8 mouse cellular contexts compared by ENCODE assay signal in the genomic region with DNA sequence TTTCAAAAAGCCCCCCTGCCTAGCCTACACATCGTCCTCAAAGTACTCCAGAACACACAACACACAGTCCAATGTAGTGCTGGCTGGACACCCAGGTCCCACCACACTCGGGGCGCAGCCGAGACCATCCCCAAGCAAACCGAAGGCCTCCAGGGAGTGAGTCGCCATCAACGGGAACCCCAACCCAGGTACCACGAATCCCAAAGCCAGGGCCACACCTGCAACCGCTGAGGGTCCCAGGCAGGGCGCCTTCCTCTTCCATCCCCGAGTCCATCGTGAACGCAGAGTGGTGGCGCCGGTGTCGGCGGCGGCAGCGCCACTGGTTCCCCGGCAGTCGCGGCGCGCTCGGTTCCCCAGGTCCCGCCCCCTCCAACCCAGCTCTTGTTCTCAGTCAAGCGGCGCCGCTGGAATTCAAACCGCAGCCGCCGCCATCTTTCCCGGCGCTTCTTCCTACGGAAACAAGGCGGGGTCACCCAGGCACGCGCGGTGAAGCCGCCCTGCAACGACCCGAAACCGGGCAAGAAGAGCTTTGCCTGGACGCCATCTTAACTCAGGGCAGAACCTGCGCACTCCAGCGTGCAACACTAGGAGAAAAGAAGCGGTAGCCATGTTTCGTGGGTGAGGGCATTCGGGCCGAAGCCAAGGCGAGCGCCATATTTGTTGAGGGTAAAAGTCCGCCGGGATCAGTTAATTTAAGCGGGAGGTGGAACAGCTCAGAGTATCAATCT. TPM values are rescaled to one million over a fixed set of nuclear protein-coding genes. Genes with fewer than 3 reads are reported as not detected.
A peak's percentile ranks its signal among the peaks of the same experiment; 100 is the strongest.
DNase-seq lines count a peak whose midpoint lies in the region; ATAC-seq and TF ChIP-seq lines count a peak whose summit lies in the region.

A gene (minus strand): TSS at position 450 of the 728 bp plus-strand sequence.

- in situ Hi-C loops in CH12.LX (cut with MboI; ENCODE audit: low pct_ligation_motif_present, low pct_unique_long_range_greater_than_20kb, low sequenced_read_pairs) = no loop called here

- no peaks in the 10 kb centered on the region for H3K27me3 ChIP-seq in CH12.LX (replicated peaks)
- no peaks in the 10 kb centered on the region for H3K27me3 ChIP-seq in forebrain, embryonic 11.5 days (ENCODE audit: control insufficient read depth, insufficient read depth, low read length)
- no peaks in the 10 kb centered on the region for H3K27me3 ChIP-seq in heart, embryonic 16.5 days (ENCODE audit: control insufficient read depth, insufficient read depth, low read length)
- H3K27me3 ChIP-seq in liver, embryonic 15.5 days = no peaks in the 10 kb centered on the region
- no peaks in the 10 kb centered on the region for H3K27me3 ChIP-seq in neural tube, embryonic 12.5 days (replicated peaks)

- no peaks in the 10 kb centered on the region for H3K9me3 ChIP-seq in CH12.LX (replicated peaks; ENCODE audit: low read length)
- no peaks in the 10 kb centered on the region for H3K9me3 ChIP-seq in forebrain, embryonic 11.5 days (ENCODE audit: control insufficient read depth, low read length)
- no peaks in the 10 kb centered on the region for H3K9me3 ChIP-seq in heart, embryonic 16.5 days (replicated peaks; ENCODE audit: control insufficient read depth, low read length)
- no peaks in the 10 kb centered on the region for H3K9me3 ChIP-seq in liver, embryonic 15.5 days (replicated peaks)
- H3K9me3 ChIP-seq in neural tube, embryonic 12.5 days = no peaks in the 10 kb centered on the region

- peaks cover 2 to 39% of the 10 kb centered on the region in 2 experiments; a peak in 3 of 4 replicates for H3K4me1 ChIP-seq in CH12.LX (ENCODE audit: control insufficient read depth in 1 of 2, insufficient read depth in 2 of 2)
- H3K4me1 ChIP-seq in forebrain, embryonic 11.5 days (replicated peaks; ENCODE audit: control insufficient read depth, insufficient read depth, low read length) = peaks cover 5% of the 10 kb centered on the region; the same call in 1 of the 2 replicates
- peaks cover 9% of the 10 kb centered on the region for H3K4me1 ChIP-seq in heart, embryonic 16.5 days (ENCODE audit: control insufficient read depth, insufficient read depth, low read length)
- peaks cover 19% of the 10 kb centered on the region for H3K4me1 ChIP-seq in liver, embryonic 15.5 days (replicated peaks)
- peaks cover 14% of the 10 kb centered on the region for H3K4me1 ChIP-seq in neural tube, embryonic 12.5 days

- H3K27ac ChIP-seq in CH12.LX (ENCODE audit: insufficient read depth, low read depth) = no peak within 1 kb of the TSS; the same call in 1 of the 2 replicates
- H3K27ac ChIP-seq in forebrain, embryonic 11.5 days (ENCODE audit: low read depth, low read length) = peak within 1 kb of the TSS; percentile 75
- peak within 1 kb of the TSS; percentile 80 for H3K27ac ChIP-seq in heart, embryonic 16.5 days (ENCODE audit: low read length)
- H3K27ac ChIP-seq in liver, embryonic 15.5 days (replicated peaks) = peak within 1 kb of the TSS; percentile 78
- H3K27ac ChIP-seq in neural tube, embryonic 12.5 days = peak within 1 kb of the TSS; percentile 62

- H3K4me3 ChIP-seq in CH12.LX (replicated peaks in 1 of 3; ENCODE audit: low read depth in 2 of 3, low read length in 2 of 3, poor library complexity in 1 of 3) = peak within 1 kb of the TSS; percentile 76 to 92 (median 88)
- peak within 1 kb of the TSS; percentile 80 for H3K4me3 ChIP-seq in forebrain, embryonic 11.5 days (ENCODE audit: low read depth, low read length)
- H3K4me3 ChIP-seq in heart, embryonic 16.5 days (ENCODE audit: low read length) = peak within 1 kb of the TSS; percentile 96
- H3K4me3 ChIP-seq in liver, embryonic 15.5 days (replicated peaks) = peak within 1 kb of the TSS; percentile 91
- peak within 1 kb of the TSS; percentile 76 for H3K4me3 ChIP-seq in neural tube, embryonic 12.5 days

- no peak for TF ChIP-seq RAD21 in CH12.LX (IDR thresholded peaks at IDR 0.05; ENCODE audit: low read depth, low read length)

- dilution Hi-C loops in CH12.LX (cut with MboI; ENCODE audit: extremely low pct_ligation_motif_present, extremely low pct_unique_long_range_greater_than_20kb, low sequenced_read_pairs) = no loop called here

- under 1% methylated on average over 55 of the region's 55 CpGs for WGBS in forebrain, embryonic 11.5 days
- under 1% methylated on average over 55 of the region's 55 CpGs for WGBS in heart, embryonic 16.5 days
- under 1% methylated on average over 55 of the region's 55 CpGs for WGBS in liver, embryonic 15.5 days (ENCODE audit: insufficient replicate concordance)
- under 1% methylated on average over 55 of the region's 55 CpGs for WGBS in neural tube, embryonic 12.5 days

- no peaks in the 10 kb centered on the region for H3K79me2 ChIP-seq in CH12.LX (replicated peaks; ENCODE audit: control insufficient read depth, extremely low read depth, insufficient read depth, poor library complexity, severe bottlenecking)

- no peak for TF ChIP-seq CTCF in CH12.LX (conservative IDR thresholded peaks at IDR 0.05 in 1 of 2, IDR thresholded peaks at IDR 0.05 in 1 of 2; ENCODE audit: low read depth in 2 of 2, low read length in 2 of 2)

- peak; percentile 55; the same call in 1 of the 2 replicates for TF ChIP-seq POLR2A in CH12.LX (IDR thresholded peaks at IDR 0.05; ENCODE audit: low read depth, low read length)

- DNase-seq in CH12.LX (ENCODE audit: extremely low read depth) = peak; percentile 95
- peak; percentile 91 for DNase-seq in c-Kit-positive CD71-positive TER-119-negative erythroid progenitor cells, embryonic 14.5 days (ENCODE audit: low read depth)
- peak; percentile 97 for DNase-seq in forebrain, embryonic 11.5 days (ENCODE audit: low spot score)
- DNase-seq in kidney, postnatal 36 days = peak; percentile 97 to 98
- peak; percentile 97 for DNase-seq in telencephalon, adult 2 months (ENCODE audit: low read depth, low spot score)

- ATAC-seq in forebrain, embryonic 11.5 days (replicated peaks; ENCODE audit: low FRiP score) = peak; percentile 97
- peak; percentile 99 for ATAC-seq in heart, embryonic 16.5 days (replicated peaks; ENCODE audit: extremely low read depth, insufficient read depth, low FRiP score)
- peak; percentile 99 for ATAC-seq in liver, embryonic 15.5 days (ENCODE audit: insufficient read depth)
- ATAC-seq in neural tube, embryonic 12.5 days (ENCODE audit: low FRiP score, low read depth) = peak; percentile 97

- peaks cover 0 to 12% of the 10 kb centered on the region in 2 experiments for H3K36me3 ChIP-seq in CH12.LX (replicated peaks in 1 of 2; ENCODE audit: control insufficient read depth in 1 of 2, insufficient read depth in 1 of 2, low read length in 1 of 2)
- H3K36me3 ChIP-seq in forebrain, embryonic 11.5 days (ENCODE audit: control insufficient read depth, insufficient read depth, low read length) = no peaks in the 10 kb centered on the region
- H3K36me3 ChIP-seq in heart, embryonic 16.5 days (ENCODE audit: control insufficient read depth, insufficient read depth) = 0 out of 2 replicates have a peak, but pooled peaks cover 1% of the 10 kb centered on the region
- H3K36me3 ChIP-seq in liver, embryonic 15.5 days (replicated peaks) = no peaks in the 10 kb centered on the region
- H3K36me3 ChIP-seq in neural tube, embryonic 12.5 days = no peaks in the 10 kb centered on the region

- H3K9ac ChIP-seq in CH12.LX (ENCODE audit: insufficient read depth, low read depth) = peak within 1 kb of the TSS; percentile 77
- H3K9ac ChIP-seq in forebrain, embryonic 11.5 days (ENCODE audit: low read length) = peak within 1 kb of the TSS; percentile 90
- H3K9ac ChIP-seq in heart, embryonic 16.5 days (ENCODE audit: low read length) = peak within 1 kb of the TSS; percentile 94
- H3K9ac ChIP-seq in liver, embryonic 15.5 days = peak within 1 kb of the TSS; percentile 88
- H3K9ac ChIP-seq in neural tube, embryonic 12.5 days = peak within 1 kb of the TSS; percentile 79

- peak within 1 kb of the TSS; percentile 63 for H3K4me2 ChIP-seq in CH12.LX (ENCODE audit: insufficient read depth, low read depth, poor library complexity, severe bottlenecking)
- peak within 1 kb of the TSS; percentile 49 for H3K4me2 ChIP-seq in forebrain, embryonic 11.5 days (ENCODE audit: low read depth, low read length, severe bottlenecking)
- H3K4me2 ChIP-seq in heart, embryonic 16.5 days (ENCODE audit: low read depth, low read length) = peak within 1 kb of the TSS; percentile 83
- peak within 1 kb of the TSS; percentile 78 for H3K4me2 ChIP-seq in liver, embryonic 15.5 days
- peak within 1 kb of the TSS; percentile 68 for H3K4me2 ChIP-seq in neural tube, embryonic 12.5 days (replicated peaks)

- no peak for TF ChIP-seq EP300 in CH12.LX (IDR thresholded peaks at IDR 0.05; ENCODE audit: low read length)

TF ChIP-seq in CH12.LX, 34 proteins besides CTCF, POLR2A, EP300 and RAD21 (continues in another document):
- TF ChIP-seq SMC3 (IDR thresholded peaks at IDR 0.05; ENCODE audit: low read depth, low read length) (no peak), HCFC1 (IDR thresholded peaks at IDR 0.05; ENCODE audit: low read depth, low read length) (peak; percentile 98), TBP (conservative IDR thresholded peaks at IDR 0.05; ENCODE audit: low read depth, low read length) (no peak), IRF4 (IDR thresholded peaks at IDR 0.05; ENCODE audit: low read depth, low read length) (peak; percentile 65; the same call in 1 of the 2 replicates), TCF12 (IDR thresholded peaks at IDR 0.05; ENCODE audit: low read depth, low read length) (peak; percentile 72; the same call in 1 of the 2 replicates), ZNF384 (IDR thresholded peaks at IDR 0.05; ENCODE audit: low read depth, low read length) (no peak), JUN (IDR thresholded peaks at IDR 0.05; ENCODE audit: insufficient read depth, low read depth, low read length) (no peak), ZMIZ1 (IDR thresholded peaks at IDR 0.05; ENCODE audit: low read depth, low read length) (no peak; the same call in 1 of the 2 replicates), CHD2 (IDR thresholded peaks at IDR 0.05; ENCODE audit: low read length) (0 out of 2 replicates have a peak, but pooled peaks have one; percentile 29), ZKSCAN1 (IDR thresholded peaks at IDR 0.05; ENCODE audit: borderline replicate concordance, low read depth, low read length) (no peak), GABPA (IDR thresholded peaks at IDR 0.05; ENCODE audit: insufficient replicate concordance, low read depth, low read length) (peak; percentile 69; the same call in 1 of the 2 replicates), MAFK (IDR thresholded peaks at IDR 0.05; ENCODE audit: insufficient replicate concordance, low read length) (no peak), ETS1 (conservative IDR thresholded peaks at IDR 0.05; ENCODE audit: low read depth, low read length) (peak; percentile 36; the same call in 1 of the 2 replicates)

RNA-seq across cellular contexts. Expression of the gene that starts here (rescaled TPM):
- total RNA-seq in CH12.LX (2012; rRNA removed) (15.9 and 17.2 TPM in 2 replicates), CH12.LX (2014; rRNA removed) (10.2 and 12.1 TPM in 2 replicates)
- 24.5 and 26.3 TPM in 2 replicates for polyA plus RNA-seq in CH12.LX (2012; ENCODE audit: insufficient read length, low read depth)
- polyA plus RNA-seq in forebrain, embryonic 11.5 days (2014; fragmentation: Nextera tagmentation; extraction: Ambion mirVana) = 25.6 and 26.1 TPM in 2 replicates
- 9.8 and 12.4 TPM in 2 replicates for polyA plus RNA-seq in heart, embryonic 16.5 days (2015; fragmentation: Nextera tagmentation; extraction: Ambion mirVana)
- polyA plus RNA-seq in liver, embryonic 15.5 days (2015; fragmentation: Nextera tagmentation; extraction: Ambion mirVana) = 5.8 and 6.5 TPM in 2 replicates
- 17.7 and 19.9 TPM in 2 replicates for polyA plus RNA-seq in neural tube, embryonic 12.5 days (2016; fragmentation: Nextera tagmentation; extraction: Ambion mirVana)
